Mouse (Mus musculus) lung, postnatal 0 days (tissue): ENCODE data around the gene Tbc1d16. TPM values are rescaled to one million over a fixed set of nuclear protein-coding genes. Genes with fewer than 3 reads are reported as not detected.

Source experiments
- ATAC-seq: fragments of 200-750 bp; cut with Nextera tagmentation; 2 replicates; pipeline ENCODE4 v1.8.0; 2017; ENCODE audit warnings: moderate library complexity
- DNase-seq: peaks from one replicate; pipeline ENCODE4 v3.0.0-alpha.2; 2016; ENCODE audit warnings: low spot score
- H3K27ac ChIP-seq: fragments of 300-500 bp; sonication (generic); 2 replicates; pipeline ENCODE4 v1.5.1; 2014; ENCODE audit warnings: antibody characterized with exemption, mild to moderate bottlenecking, low read length, mixed read lengths
- H3K27me3 ChIP-seq: fragments of 300-500 bp; sonication (generic); replicated peaks from 2 replicates; pipeline ENCODE4 v1.6.1; 2014; ENCODE audit warnings: low read length, mixed read lengths; ENCODE audit not compliant: insufficient read depth
- H3K36me3 ChIP-seq: fragments of 300-500 bp; sonication (generic); 2 replicates; pipeline ENCODE4 v1.6.1; 2014; ENCODE audit warnings: low read length, mixed read lengths; ENCODE audit not compliant: insufficient read depth
- H3K4me1 ChIP-seq: fragments of 300-500 bp; sonication (generic); 2 replicates; pipeline ENCODE4 v1.6.1; 2014; ENCODE audit warnings: antibody characterized with exemption, low read depth, low read length, mixed read lengths; ENCODE audit not compliant: insufficient read depth
- H3K4me2 ChIP-seq: fragments of 300-500 bp; sonication (generic); replicated peaks from 2 replicates; pipeline ENCODE4 v1.6.1; 2014; ENCODE audit warnings: low read depth, mild to moderate bottlenecking, low read length, moderate library complexity, mixed read lengths
- H3K4me3 ChIP-seq: fragments of 300-500 bp; sonication (generic); 2 replicates; pipeline ENCODE4 v1.5.1; 2014; ENCODE audit warnings: low read depth, low read length
- H3K9ac ChIP-seq: fragments of 300-500 bp; sonication (generic); replicated peaks from 2 replicates; pipeline ENCODE4 v1.6.1; 2014; ENCODE audit warnings: low read depth, mild to moderate bottlenecking
- H3K9me3 ChIP-seq: fragments of 300-500 bp; sonication (generic); 2 replicates; pipeline ENCODE4 v1.6.1; 2016; ENCODE audit warnings: low read length, mixed read lengths
- CTCF ChIP-seq: IDR thresholded peaks from 2 replicates; pipeline ENCODE4 v1.5.1; 2016; ENCODE audit warnings: antibody characterized with exemption, mild to moderate bottlenecking
- EP300 ChIP-seq: IDR thresholded peaks from 2 replicates; pipeline ENCODE4 v1.6.1; 2016; ENCODE audit warnings: antibody characterized with exemption, mild to moderate bottlenecking, control low read depth
- WGBS: fragments of 180-500 bp; shearing (Covaris S2); extraction: QIAGEN DNeasy Blood & Tissue Kit; methylation state at CpG from one replicate; pipeline ENCODE4 v1.1.7; 2014; 5-methylcytosine and 5-hydroxymethylcytosine counted together
- polyA plus RNA-seq: library from polyadenylated mRNA; unstranded; fragments of >200 nt; fragmentation: Nextera tagmentation; extraction: Ambion mirVana; gene quantifications from 2 replicates; pipeline ENCODE4 v1.2.1, GENCODE M21; 2015

The Tbc1d16 gene
- polyA plus RNA-seq, 1 experiment from 2014 or later, result 11.9 TPM

DNA sequence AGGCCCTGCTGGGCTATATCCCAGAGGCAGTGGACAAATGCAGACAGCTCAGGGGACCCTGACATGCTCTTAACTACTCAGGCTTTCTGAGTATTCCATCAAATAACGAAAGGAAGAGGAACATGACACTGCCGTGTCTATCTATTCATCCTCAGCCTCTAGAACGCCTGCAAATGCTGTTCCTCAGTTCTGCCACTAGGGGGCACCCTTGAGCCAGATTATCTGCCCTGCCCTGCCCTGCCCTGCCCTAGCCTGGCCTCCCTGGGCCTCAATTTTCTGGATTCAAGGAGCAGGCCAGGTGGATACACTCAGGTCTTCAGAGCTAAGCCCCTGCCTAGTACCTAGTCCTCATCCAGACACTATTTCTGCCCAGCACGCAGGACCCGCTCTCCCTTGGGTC, 24.9 kb downstream of the Tbc1d16 start:
- 35% methylated on average over 5 of the region's 5 CpGs for WGBS
- no peak for TF ChIP-seq EP300
- TF ChIP-seq CTCF, result peak; percentile 93
- H3K27ac ChIP-seq, result no peak overlapping the region
- H3K27me3 ChIP-seq, result no peaks in the 10 kb centered on the region
- ATAC-seq (peak; percentile 41), DNase-seq (peak; percentile 45)
- peaks cover 15% of the 10 kb centered on the region for H3K36me3 ChIP-seq
- no peak overlapping the region for H3K9ac ChIP-seq
- no peaks in the 10 kb centered on the region for H3K9me3 ChIP-seq
- H3K4me2 ChIP-seq, result no peak overlapping the region
- H3K4me3 ChIP-seq, result no peak overlapping the region
- no peaks in the 10 kb centered on the region for H3K4me1 ChIP-seq

DNA sequence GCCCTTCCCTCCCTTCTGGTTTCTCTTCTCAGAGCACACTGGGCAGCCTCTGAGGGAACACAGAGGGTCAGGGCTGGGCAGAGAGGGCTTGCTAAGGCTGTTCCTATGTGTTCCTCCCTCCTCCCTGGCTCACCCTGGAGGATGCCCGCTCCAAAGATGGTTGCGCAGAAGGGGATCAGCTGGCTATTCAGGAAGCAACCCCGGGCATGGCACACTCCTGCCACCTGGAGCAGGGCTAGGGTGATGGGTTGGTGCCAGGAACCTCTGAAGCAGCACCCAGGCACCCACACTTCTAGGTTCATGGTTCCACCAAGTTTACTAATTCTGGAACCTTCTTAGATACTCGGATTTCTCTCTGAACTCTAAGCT, 29.1 kb downstream of the Tbc1d16 start:
- H3K27ac ChIP-seq, result no peak overlapping the region
- no peaks in the 10 kb centered on the region for H3K36me3 ChIP-seq
- H3K4me1 ChIP-seq, result no peaks in the 10 kb centered on the region
- ATAC-seq (no peak), DNase-seq (no peak)
- H3K9ac ChIP-seq, result no peak overlapping the region
- no peaks in the 10 kb centered on the region for H3K27me3 ChIP-seq
- H3K4me3 ChIP-seq, result no peak overlapping the region
- H3K9me3 ChIP-seq, result no peaks in the 10 kb centered on the region
- WGBS, result 79% methylated on average over 4 of the region's 4 CpGs
- TF ChIP-seq EP300 (no peak), CTCF (no peak)
- H3K4me2 ChIP-seq, result no peak overlapping the region

DNA sequence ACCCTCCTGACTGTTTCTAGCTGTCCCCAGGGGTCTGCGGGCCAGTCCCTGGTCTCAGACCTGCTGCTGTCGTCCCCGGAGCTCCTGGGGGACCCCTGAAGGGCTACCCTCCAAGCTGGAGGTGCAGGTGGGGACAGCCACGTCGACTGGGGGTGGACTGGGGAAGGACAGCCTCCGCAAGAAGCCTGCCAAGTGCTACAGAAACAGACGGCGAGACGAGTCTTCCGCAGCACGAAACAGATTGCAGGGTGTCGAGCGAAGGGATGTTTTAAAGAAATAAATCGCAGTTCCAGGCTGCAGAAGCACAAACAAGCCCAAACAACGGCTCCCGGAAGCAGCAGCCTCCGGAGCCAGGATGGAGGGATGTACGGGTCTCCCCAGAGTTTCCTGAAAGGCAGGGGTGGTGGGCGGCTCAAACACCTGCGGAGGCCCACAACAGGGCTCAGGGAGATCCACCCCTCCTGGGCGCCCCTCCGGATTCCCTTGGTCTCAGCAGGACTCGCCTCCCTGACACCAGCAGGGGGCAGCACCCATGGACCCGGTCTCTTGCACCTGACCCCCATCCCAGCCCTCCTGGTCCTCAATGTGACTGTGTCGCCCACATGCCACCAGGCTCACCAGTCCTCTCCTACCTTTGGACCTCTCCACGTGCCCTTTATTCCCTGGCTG, 29.6 kb downstream of the Tbc1d16 start:
- Histone ChIP-seq H3K36me3 (no peaks in the 10 kb centered on the region), H3K9ac (no peak overlapping the region), H3K4me1 (no peaks in the 10 kb centered on the region), H3K9me3 (no peaks in the 10 kb centered on the region), H3K27me3 (no peaks in the 10 kb centered on the region), H3K4me3 (no peak overlapping the region), H3K27ac (no peak overlapping the region), H3K4me2 (no peak overlapping the region)
- no peak for ATAC-seq
- no peak for DNase-seq
- 55% methylated on average over 26 of the region's 26 CpGs for WGBS
- no peak for TF ChIP-seq EP300
- peak; percentile 61 for TF ChIP-seq CTCF

DNA sequence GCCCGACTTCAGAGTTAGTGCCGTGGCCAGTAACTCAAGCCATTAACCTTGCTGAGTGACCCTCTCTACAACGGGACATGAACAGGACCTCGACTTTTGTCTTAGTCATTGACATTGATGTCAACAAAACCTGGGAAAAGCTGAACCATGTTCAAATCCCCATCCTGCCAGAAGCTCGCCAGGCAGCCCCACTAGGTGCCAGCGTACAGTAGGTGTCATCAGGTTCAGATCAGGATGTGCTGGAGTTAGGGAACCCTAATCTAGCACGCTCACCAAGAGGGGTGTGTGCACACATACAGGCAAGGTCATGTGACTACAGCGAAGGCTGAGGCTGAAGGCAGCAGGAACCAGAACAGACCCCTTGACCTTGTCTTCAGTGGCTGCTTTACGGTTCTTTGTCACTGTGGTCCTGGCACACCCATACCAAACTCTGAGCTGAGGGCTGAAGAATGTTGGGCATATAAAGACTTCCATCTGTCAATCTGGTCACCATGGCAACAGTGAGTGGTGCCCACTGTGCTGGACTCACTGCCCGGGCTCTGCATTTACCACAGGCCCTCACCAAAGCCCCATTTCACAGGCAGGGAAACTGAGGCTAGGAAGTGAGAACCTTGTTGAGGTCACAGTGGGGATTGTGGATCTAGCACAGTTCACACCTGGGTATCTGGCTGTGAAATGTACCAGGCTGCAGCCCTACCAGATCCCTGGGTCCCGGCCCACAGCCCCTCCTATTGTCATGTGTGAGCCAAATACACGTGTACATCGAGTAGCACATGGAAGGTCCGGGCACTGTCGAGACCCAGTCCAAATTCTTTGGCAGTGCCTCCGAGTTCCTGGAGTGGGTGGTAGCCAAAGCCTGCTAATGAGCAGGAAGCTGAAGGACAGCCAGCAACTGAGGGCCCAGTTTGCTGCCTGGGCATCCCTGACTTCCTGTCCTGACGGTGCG, 30.4 kb downstream of the Tbc1d16 start:
- no peak overlapping the region for H3K27ac ChIP-seq
- DNase-seq (no peak), ATAC-seq (no peak)
- 68% methylated on average over 18 of the region's 18 CpGs for WGBS
- TF ChIP-seq CTCF (no peak), EP300 (no peak)
- no peaks in the 10 kb centered on the region for H3K27me3 ChIP-seq
- no peak overlapping the region for H3K9ac ChIP-seq
- no peaks in the 10 kb centered on the region for H3K4me1 ChIP-seq
- no peaks in the 10 kb centered on the region for H3K9me3 ChIP-seq
- no peak overlapping the region for H3K4me2 ChIP-seq
- no peaks in the 10 kb centered on the region for H3K36me3 ChIP-seq
- H3K4me3 ChIP-seq, result no peak overlapping the region

DNA sequence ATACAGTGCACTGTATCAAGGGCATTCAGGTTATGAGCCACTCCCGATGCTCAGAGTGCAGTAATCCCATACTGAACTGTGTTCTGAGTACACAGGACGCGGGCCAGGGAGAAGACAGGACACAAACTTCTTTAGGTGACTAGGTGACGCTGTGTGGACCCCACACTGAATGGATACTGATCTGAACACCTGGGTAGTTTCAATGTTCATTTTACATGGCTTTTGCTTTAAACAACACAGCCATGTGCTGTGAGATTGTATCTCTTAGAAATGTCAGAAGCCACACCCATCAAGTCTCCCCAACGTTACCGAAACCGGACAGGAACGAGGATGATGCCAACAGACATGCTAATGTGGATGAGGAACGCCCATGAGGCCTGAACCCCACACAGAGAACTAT, 35.7 kb downstream of the Tbc1d16 start:
- H3K9me3 ChIP-seq, result no peaks in the 10 kb centered on the region
- H3K27me3 ChIP-seq, result no peaks in the 10 kb centered on the region
- no peak overlapping the region for H3K9ac ChIP-seq
- H3K4me1 ChIP-seq, result peaks cover 5% of the 10 kb centered on the region; the same call in 1 of the 2 replicates
- no peaks in the 10 kb centered on the region for H3K36me3 ChIP-seq
- WGBS, result 78% methylated on average over 9 of the region's 9 CpGs
- ATAC-seq (no peak), DNase-seq (no peak)
- H3K4me2 ChIP-seq, result no peak overlapping the region
- H3K4me3 ChIP-seq, result no peak overlapping the region
- TF ChIP-seq CTCF (no peak), EP300 (no peak)
- no peak overlapping the region for H3K27ac ChIP-seq

DNA sequence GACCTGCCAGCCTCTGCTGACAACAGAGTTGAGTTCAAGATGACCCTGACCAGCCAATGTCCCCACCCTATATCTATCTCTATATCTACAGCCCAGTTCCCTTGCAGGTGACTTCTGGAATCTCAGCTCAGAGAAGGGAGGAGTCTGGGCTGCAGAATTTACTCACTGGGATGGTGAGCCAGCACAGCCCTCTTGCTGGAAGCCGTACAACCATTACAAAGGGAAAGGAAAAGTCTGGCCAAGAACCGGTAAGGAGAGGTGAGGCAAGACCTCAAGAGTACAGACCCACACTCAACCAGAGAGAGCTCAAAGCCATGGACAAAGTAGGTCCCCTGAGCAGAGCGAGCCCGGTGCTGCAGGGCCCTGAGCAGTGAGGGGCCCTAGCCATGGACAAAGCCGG, 36.1 kb downstream of the Tbc1d16 start:
- TF ChIP-seq EP300 (no peak), CTCF (no peak)
- WGBS, result 73% methylated on average over 5 of the region's 5 CpGs
- H3K27me3 ChIP-seq, result no peaks in the 10 kb centered on the region
- no peaks in the 10 kb centered on the region for H3K36me3 ChIP-seq
- ATAC-seq (no peak), DNase-seq (peak; percentile 40)
- no peak overlapping the region for H3K9ac ChIP-seq
- H3K27ac ChIP-seq, result no peak overlapping the region
- H3K4me3 ChIP-seq, result no peak overlapping the region
- H3K4me1 ChIP-seq, result peaks cover 6% of the 10 kb centered on the region; the same call in 1 of the 2 replicates
- H3K4me2 ChIP-seq, result no peak overlapping the region
- no peaks in the 10 kb centered on the region for H3K9me3 ChIP-seq
